7 mouse cellular contexts compared by ENCODE assay signal in the genomic region with DNA sequence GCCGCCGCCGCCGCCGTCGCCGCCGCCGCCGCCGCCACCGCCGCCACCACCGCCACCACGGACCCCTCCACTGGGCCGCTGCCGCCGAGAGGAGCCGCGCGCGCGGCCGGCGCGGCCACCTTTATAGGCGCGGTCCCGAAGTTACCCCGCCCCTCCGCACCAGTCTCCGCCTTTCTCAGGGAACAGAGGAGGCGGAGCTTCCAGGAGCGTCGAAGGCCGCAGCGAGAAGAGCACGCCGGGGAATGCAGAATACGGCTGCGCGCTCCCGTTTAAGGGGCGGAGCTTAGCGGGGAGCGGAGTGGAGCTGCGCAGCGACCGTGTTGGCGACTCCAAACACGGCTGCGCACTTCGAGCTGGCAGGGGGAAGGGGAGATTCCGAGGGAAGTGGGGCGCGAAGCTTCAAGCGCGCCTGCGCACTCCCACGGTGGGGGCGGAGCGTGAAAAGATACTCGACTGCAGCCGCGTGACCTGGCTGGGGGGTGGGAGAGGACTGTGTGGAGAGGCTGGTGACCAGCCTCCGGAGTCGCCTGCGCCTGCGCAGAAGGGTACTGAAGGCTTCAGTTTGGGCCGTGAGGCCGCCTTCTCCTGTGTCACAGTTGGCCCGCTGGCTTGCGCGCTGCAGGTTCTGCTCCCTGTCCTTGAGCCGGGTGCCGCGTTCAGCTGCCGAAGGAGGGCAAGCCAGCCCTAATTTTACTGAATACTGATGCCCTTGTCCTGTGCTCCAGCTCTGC. TPM values are rescaled to one million over a fixed set of nuclear protein-coding genes. Genes with fewer than 3 reads are reported as not detected.
DNase-seq lines count a peak whose midpoint lies in the region; ATAC-seq and TF ChIP-seq lines count a peak whose summit lies in the region.

No protein-coding gene starts in this region.

- peak overlapping the region; percentile 99 for H3K27ac ChIP-seq in embryonic facial prominence, embryonic 12.5 days
- H3K27ac ChIP-seq in kidney, adult 2 months (ENCODE audit: insufficient read depth, low read depth, low read length): peak overlapping the region; percentile 98
- peak overlapping the region; percentile 98 for H3K27ac ChIP-seq in limb, embryonic 12.5 days
- peak overlapping the region; percentile 96 for H3K27ac ChIP-seq in midbrain, embryonic 15.5 days
- peak overlapping the region; percentile 98 for H3K27ac ChIP-seq in spleen, adult 2 months (ENCODE audit: insufficient read depth, low read length)

- H3K4me3 ChIP-seq in embryonic facial prominence, embryonic 12.5 days: peak overlapping the region; percentile 97
- peak overlapping the region; percentile 89 for H3K4me3 ChIP-seq in kidney, adult 2 months (ENCODE audit: insufficient read depth, low read depth, low read length)
- H3K4me3 ChIP-seq in limb, embryonic 12.5 days (replicated peaks): peak overlapping the region; percentile 98
- H3K4me3 ChIP-seq in midbrain, embryonic 15.5 days: peak overlapping the region; percentile 94
- H3K4me3 ChIP-seq in spleen, adult 2 months (ENCODE audit: extremely low read depth, insufficient read depth, insufficient read length): peak overlapping the region; percentile 82

- no peaks in the 10 kb centered on the region for H3K9me3 ChIP-seq in embryonic facial prominence, embryonic 12.5 days
- no peaks in the 10 kb centered on the region for H3K9me3 ChIP-seq in limb, embryonic 12.5 days
- H3K9me3 ChIP-seq in midbrain, embryonic 15.5 days: no peaks in the 10 kb centered on the region

- peak; percentile 100 for DNase-seq in adrenal gland, postnatal 25 days
- peak; percentile 99 to 100 for DNase-seq in heart, adult 18-20 months
- peak; percentile 100 for DNase-seq in kidney, adult 2 months
- peak; percentile 99 to 100 for DNase-seq in spleen, adult 2 months (ENCODE audit: low read depth in 1 of 2, low spot score in 2 of 2)

- WGBS in embryonic facial prominence, embryonic 12.5 days: under 1% methylated on average over 74 of the region's 78 CpGs
- under 1% methylated on average over 78 of the region's 78 CpGs for WGBS in kidney, adult 2 months
- WGBS in limb, embryonic 12.5 days: under 1% methylated on average over 63 of the region's 78 CpGs
- under 1% methylated on average over 66 of the region's 78 CpGs for WGBS in midbrain, embryonic 15.5 days
- WGBS in spleen, adult 2 months: under 1% methylated on average over 66 of the region's 78 CpGs

- H3K4me2 ChIP-seq in embryonic facial prominence, embryonic 12.5 days (replicated peaks): peak overlapping the region; percentile 83
- H3K4me2 ChIP-seq in limb, embryonic 12.5 days: peak overlapping the region; percentile 87
- peak overlapping the region; percentile 82 for H3K4me2 ChIP-seq in midbrain, embryonic 15.5 days

- TF ChIP-seq CTCF in kidney, adult 2 months (conservative IDR thresholded peaks at IDR 0.05; ENCODE audit: insufficient read depth, insufficient read length, low read depth, low read length): no peak
- TF ChIP-seq CTCF in spleen, adult 2 months (IDR thresholded peaks at IDR 0.05; ENCODE audit: extremely low read depth, insufficient read depth, insufficient read length, insufficient replicate concordance): no peak

- H3K9ac ChIP-seq in embryonic facial prominence, embryonic 12.5 days: peak overlapping the region; percentile 97
- H3K9ac ChIP-seq in limb, embryonic 12.5 days (replicated peaks): peak overlapping the region; percentile 97
- H3K9ac ChIP-seq in midbrain, embryonic 15.5 days: peak overlapping the region; percentile 93

- ATAC-seq in embryonic facial prominence, embryonic 12.5 days (ENCODE audit: insufficient number of reproducible peaks, insufficient read depth, low FRiP score, low TSS enrichment): peak; percentile 89
- peak; percentile 92 for ATAC-seq in limb, embryonic 12.5 days (ENCODE audit: insufficient number of reproducible peaks, insufficient read depth, low FRiP score, low TSS enrichment, low read depth)
- peak; percentile 92 for ATAC-seq in midbrain, embryonic 15.5 days (replicated peaks)

- peaks cover 19% of the 10 kb centered on the region for H3K36me3 ChIP-seq in embryonic facial prominence, embryonic 12.5 days
- no peaks in the 10 kb centered on the region for H3K36me3 ChIP-seq in kidney, adult 2 months (ENCODE audit: control insufficient read depth, insufficient read depth, low read length)
- peaks cover 28% of the 10 kb centered on the region for H3K36me3 ChIP-seq in limb, embryonic 12.5 days
- H3K36me3 ChIP-seq in midbrain, embryonic 15.5 days (replicated peaks): 0 out of 2 replicates have a peak, but pooled peaks cover 3% of the 10 kb centered on the region
- peaks cover 24% of the 10 kb centered on the region for H3K36me3 ChIP-seq in spleen, adult 2 months (ENCODE audit: control insufficient read depth, insufficient read depth, low read length)

- TF ChIP-seq POLR2A in kidney, adult 2 months (IDR thresholded peaks at IDR 0.05; ENCODE audit: low read depth, low read length): peak; percentile 99
- peak; percentile 99 for TF ChIP-seq POLR2A in spleen, adult 2 months (IDR thresholded peaks at IDR 0.05; ENCODE audit: low read depth, low read length)

- H3K4me1 ChIP-seq in embryonic facial prominence, embryonic 12.5 days: peaks cover 49% of the 10 kb centered on the region
- peaks cover 56% of the 10 kb centered on the region for H3K4me1 ChIP-seq in kidney, adult 2 months (ENCODE audit: control insufficient read depth, insufficient read depth, low read length)
- H3K4me1 ChIP-seq in limb, embryonic 12.5 days (replicated peaks): peaks cover 60% of the 10 kb centered on the region
- peaks cover 56% of the 10 kb centered on the region for H3K4me1 ChIP-seq in midbrain, embryonic 15.5 days
- peaks cover 67% of the 10 kb centered on the region for H3K4me1 ChIP-seq in spleen, adult 2 months (ENCODE audit: control insufficient read depth, insufficient read depth, insufficient read length)

- H3K27me3 ChIP-seq in embryonic facial prominence, embryonic 12.5 days: no peaks in the 10 kb centered on the region
- H3K27me3 ChIP-seq in kidney, adult 2 months (replicated peaks; ENCODE audit: control insufficient read depth, insufficient read depth, low read length): no peaks in the 10 kb centered on the region
- H3K27me3 ChIP-seq in limb, embryonic 12.5 days: no peaks in the 10 kb centered on the region
- H3K27me3 ChIP-seq in midbrain, embryonic 15.5 days (replicated peaks): no peaks in the 10 kb centered on the region
- H3K27me3 ChIP-seq in spleen, adult 2 months (ENCODE audit: control insufficient read depth, insufficient read depth, low read length): no peaks in the 10 kb centered on the region

RNA-seq across cellular contexts. Expression of a gene that starts 1.5 kb away (rescaled TPM):
- 155 and 164 TPM in 2 replicates for total RNA-seq in adrenal gland, postnatal 25 days (2021)
- 117 and 122 TPM in 2 replicates for polyA plus RNA-seq in embryonic facial prominence, embryonic 12.5 days (2016; fragmentation: Nextera tagmentation; extraction: Ambion mirVana)
- 100 to 1,000 TPM; 185 to 204 TPM for total RNA-seq in heart, adult 18-20 months (2021)
- 163 and 210 TPM in 2 replicates for polyA plus RNA-seq in kidney, adult 2 months (2012; rRNA removed)
- 122 and 124 TPM in 2 replicates for polyA plus RNA-seq in limb, embryonic 12.5 days (2016; fragmentation: Nextera tagmentation; extraction: Ambion mirVana)
- 61.5 and 66.6 TPM in 2 replicates for polyA plus RNA-seq in midbrain, embryonic 15.5 days (2015; fragmentation: Nextera tagmentation; extraction: Ambion mirVana)
- 351 and 533 TPM in 2 replicates for polyA plus RNA-seq in spleen, adult 2 months (2012; rRNA removed)

RNA-seq across cellular contexts. Expression of a gene that starts 19.5 kb away (rescaled TPM):
- 68.4 and 79.2 TPM in 2 replicates for total RNA-seq in adrenal gland, postnatal 25 days (2021)
- polyA plus RNA-seq in embryonic facial prominence, embryonic 12.5 days (2016; fragmentation: Nextera tagmentation; extraction: Ambion mirVana): 109 and 110 TPM in 2 replicates
- total RNA-seq in heart, adult 18-20 months (2021): 10 to 100 TPM; 43.2 to 46.1 TPM
- polyA plus RNA-seq in kidney, adult 2 months (2012; rRNA removed): 77.7 and 80.7 TPM in 2 replicates
- 95.8 and 102 TPM in 2 replicates for polyA plus RNA-seq in limb, embryonic 12.5 days (2016; fragmentation: Nextera tagmentation; extraction: Ambion mirVana)
- 85.9 and 90.4 TPM in 2 replicates for polyA plus RNA-seq in midbrain, embryonic 15.5 days (2015; fragmentation: Nextera tagmentation; extraction: Ambion mirVana)
- polyA plus RNA-seq in spleen, adult 2 months (2012; rRNA removed): 49.5 and 66.1 TPM in 2 replicates

RNA-seq across cellular contexts. Expression of a gene that starts 25.4 kb away (rescaled TPM):
- total RNA-seq in adrenal gland, postnatal 25 days (2021): 15.2 and 18.8 TPM in 2 replicates
- polyA plus RNA-seq in embryonic facial prominence, embryonic 12.5 days (2016; fragmentation: Nextera tagmentation; extraction: Ambion mirVana): 57.4 and 60.9 TPM in 2 replicates
- total RNA-seq in heart, adult 18-20 months (2021): 1 to 10 TPM; 7.5 to 8.0 TPM
- polyA plus RNA-seq in kidney, adult 2 months (2012; rRNA removed): 14.3 and 19.5 TPM in 2 replicates
- polyA plus RNA-seq in limb, embryonic 12.5 days (2016; fragmentation: Nextera tagmentation; extraction: Ambion mirVana): 51.1 and 51.7 TPM in 2 replicates
- 63.4 and 64.3 TPM in 2 replicates for polyA plus RNA-seq in midbrain, embryonic 15.5 days (2015; fragmentation: Nextera tagmentation; extraction: Ambion mirVana)
- 130 and 156 TPM in 2 replicates for polyA plus RNA-seq in spleen, adult 2 months (2012; rRNA removed)

RNA-seq across cellular contexts. Expression of a gene that starts 25.6 kb away (rescaled TPM):
- 21.6 and 37.1 TPM in 2 replicates for total RNA-seq in adrenal gland, postnatal 25 days (2021)
- 20.5 and 23.6 TPM in 2 replicates for polyA plus RNA-seq in embryonic facial prominence, embryonic 12.5 days (2016; fragmentation: Nextera tagmentation; extraction: Ambion mirVana)
- 1 to 10 TPM; 2.5 to 2.6 TPM for total RNA-seq in heart, adult 18-20 months (2021)
- 36.8 and 39.5 TPM in 2 replicates for polyA plus RNA-seq in kidney, adult 2 months (2012; rRNA removed)
- polyA plus RNA-seq in limb, embryonic 12.5 days (2016; fragmentation: Nextera tagmentation; extraction: Ambion mirVana): 12.5 and 16.5 TPM in 2 replicates
- polyA plus RNA-seq in midbrain, embryonic 15.5 days (2015; fragmentation: Nextera tagmentation; extraction: Ambion mirVana): 42.9 and 50.9 TPM in 2 replicates
- polyA plus RNA-seq in spleen, adult 2 months (2012; rRNA removed): 49.0 and 60.8 TPM in 2 replicates

RNA-seq across cellular contexts. Expression of a gene that starts 53.7 kb away (rescaled TPM):
- total RNA-seq in adrenal gland, postnatal 25 days (2021): 127 and 157 TPM in 2 replicates
- polyA plus RNA-seq in embryonic facial prominence, embryonic 12.5 days (2016; fragmentation: Nextera tagmentation; extraction: Ambion mirVana): 250 and 263 TPM in 2 replicates
- 100 to 1,000 TPM; 121 to 132 TPM for total RNA-seq in heart, adult 18-20 months (2021)
- 166 and 193 TPM in 2 replicates for polyA plus RNA-seq in kidney, adult 2 months (2012; rRNA removed)
- polyA plus RNA-seq in limb, embryonic 12.5 days (2016; fragmentation: Nextera tagmentation; extraction: Ambion mirVana): 239 and 260 TPM in 2 replicates
- 107 and 123 TPM in 2 replicates for polyA plus RNA-seq in midbrain, embryonic 15.5 days (2015; fragmentation: Nextera tagmentation; extraction: Ambion mirVana)
- polyA plus RNA-seq in spleen, adult 2 months (2012; rRNA removed): 206 and 283 TPM in 2 replicates

Comparison
In these comparisons a context has a peak if more than half of its experiments do, and no peak if none do; other contexts are left out.
1. Peak in every context shown above with its lines: DNase-seq, ATAC-seq, H3K4me3 ChIP-seq and H3K27ac ChIP-seq.